Mouse (Mus musculus): ENCODE results near the gene Crocc2.
"Not testable (repeated sequence)": the region's sequence is repeated elsewhere in the genome, so short reads cannot be mapped to it uniquely, and the experiment has no call there.

Gene Crocc2

DNA sequence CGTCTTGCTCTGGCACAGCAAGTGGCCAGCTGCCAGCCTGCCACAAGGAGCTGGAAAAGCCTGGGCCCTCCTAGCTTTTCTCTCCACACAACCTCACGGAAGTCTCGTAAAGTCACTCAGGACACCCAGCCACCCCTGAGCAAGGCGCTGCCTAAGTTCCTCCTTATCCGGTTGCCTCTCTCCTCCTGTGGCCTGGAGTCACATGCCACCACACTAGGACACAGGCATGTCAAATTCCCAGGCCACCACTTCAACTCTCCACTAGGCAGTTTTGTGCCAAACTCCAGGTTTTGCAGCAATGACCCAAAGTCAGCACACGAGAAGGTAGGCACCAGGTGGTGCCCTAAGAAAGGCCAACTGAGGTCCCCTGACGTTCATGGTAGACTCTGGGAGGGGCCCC, 5.9 kb upstream of the Crocc2 start:
- DNase-seq, result no peak

DNA sequence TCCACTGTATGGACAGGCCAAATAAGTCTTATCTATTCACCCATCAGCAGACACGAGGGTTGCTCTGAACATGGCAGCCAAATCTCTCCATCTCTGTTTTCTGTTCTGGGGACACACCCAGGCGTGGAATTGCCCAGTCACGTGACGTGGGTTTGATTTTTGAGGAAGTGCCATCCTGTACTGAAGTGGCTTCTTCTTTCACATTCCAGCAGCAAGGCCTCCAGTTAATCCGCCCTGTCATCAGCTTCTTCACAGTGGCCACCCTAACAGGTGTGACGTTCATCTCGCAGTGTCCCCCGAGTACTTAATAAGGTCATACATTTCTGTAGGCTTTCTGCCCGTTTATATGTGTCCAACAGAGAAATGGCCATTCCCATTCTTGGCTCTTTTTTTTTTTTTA, 3.1 kb upstream of the Crocc2 start:
- DNase-seq, result no peak

DNA sequence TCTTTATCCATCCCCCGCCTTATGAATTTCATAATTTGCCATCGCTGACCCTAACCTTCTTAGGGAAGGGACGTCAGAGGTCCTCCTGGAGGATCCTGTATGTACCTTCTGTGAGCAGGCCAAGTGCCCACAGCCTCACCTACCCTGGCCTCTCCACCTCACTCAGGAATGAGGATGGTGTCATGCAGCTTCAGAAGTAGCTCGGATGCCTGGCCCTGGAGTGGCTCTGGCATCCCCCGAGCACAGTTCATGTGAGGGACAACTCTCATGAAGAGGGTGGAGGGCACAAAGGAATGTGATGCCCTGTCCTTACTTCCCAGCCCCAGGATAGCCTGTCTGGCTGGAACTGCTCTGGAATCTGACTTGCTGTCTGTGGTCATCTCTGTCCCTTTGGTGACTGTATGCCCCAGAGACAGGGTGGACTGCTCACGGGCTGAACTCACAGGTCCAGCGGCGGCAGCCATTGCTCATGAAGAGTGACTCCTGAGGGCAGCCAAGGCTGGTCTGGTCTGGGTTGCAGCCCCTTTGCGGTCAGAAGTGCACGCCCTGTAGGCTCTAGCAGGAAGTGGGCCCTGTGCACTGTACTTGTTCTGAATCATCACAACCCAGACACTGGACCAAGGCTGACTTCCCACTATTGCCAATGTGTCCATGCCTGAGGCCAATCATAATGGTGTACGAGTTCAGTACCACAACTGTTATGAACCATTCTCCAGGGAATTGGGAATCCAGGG, 2.0 kb upstream of the Crocc2 start:
- no peak for DNase-seq

DNA sequence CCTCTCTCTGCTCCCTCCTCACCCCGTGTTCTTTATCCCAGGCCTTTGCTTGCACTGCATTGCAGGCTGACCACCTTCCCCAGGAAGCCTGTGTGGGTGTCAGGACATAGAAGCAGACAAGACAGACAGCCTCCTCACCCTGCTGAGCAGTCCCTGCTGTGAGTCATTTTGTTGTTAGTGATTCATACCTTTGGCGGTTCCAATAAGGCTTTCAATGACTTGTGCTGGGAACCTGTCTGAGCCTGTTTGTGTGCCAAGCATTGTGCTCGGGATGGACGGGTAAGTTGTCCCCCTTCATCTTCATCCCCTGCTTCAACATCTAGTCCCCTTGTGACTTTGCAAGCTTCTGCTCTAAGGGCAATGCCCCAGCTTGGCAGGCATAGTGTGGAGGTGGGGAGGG, 5.1 kb downstream of the Crocc2 start:
- no peak for DNase-seq

DNA sequence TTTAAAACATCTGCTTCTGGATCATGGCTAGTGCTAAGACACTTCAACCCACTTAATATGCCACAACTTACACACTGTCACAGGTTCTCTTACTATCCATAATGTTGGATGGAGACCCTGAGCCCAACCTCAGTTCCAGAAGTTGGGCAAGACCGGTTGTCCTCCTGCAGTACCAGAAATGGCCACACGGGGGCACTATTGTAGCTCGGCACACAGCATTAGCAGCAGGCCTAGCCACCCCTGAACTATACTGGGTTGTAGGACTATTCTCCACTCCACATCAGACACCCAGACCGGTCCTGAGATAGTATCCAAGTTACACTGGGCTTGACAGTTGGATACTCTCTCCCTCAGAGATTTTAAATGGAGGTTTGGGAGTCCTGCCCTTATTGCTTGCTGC, 5.9 kb downstream of the Crocc2 start:
- DNase-seq, result peak; percentile 79

DNA sequence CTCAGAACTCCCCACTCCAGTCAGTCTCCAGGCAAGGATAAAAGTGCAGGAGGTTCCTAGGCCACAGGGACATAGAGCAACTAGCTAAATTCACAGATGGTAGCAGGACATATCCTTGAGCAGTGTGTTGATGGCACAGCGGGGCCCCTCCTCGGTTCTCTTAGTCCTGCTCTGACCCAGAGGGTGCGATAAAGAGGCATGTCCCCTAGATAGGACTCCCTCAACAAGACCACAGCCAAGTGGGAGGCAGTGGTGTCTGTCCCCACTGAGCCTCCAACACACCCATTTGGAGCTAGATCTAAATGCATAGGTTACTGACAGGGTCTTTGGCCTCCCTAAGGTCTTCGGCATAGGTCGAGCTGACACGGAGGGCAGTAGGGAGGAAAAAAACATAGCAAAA, 7.3 kb downstream of the Crocc2 start:
- DNase-seq, result no peak

DNA sequence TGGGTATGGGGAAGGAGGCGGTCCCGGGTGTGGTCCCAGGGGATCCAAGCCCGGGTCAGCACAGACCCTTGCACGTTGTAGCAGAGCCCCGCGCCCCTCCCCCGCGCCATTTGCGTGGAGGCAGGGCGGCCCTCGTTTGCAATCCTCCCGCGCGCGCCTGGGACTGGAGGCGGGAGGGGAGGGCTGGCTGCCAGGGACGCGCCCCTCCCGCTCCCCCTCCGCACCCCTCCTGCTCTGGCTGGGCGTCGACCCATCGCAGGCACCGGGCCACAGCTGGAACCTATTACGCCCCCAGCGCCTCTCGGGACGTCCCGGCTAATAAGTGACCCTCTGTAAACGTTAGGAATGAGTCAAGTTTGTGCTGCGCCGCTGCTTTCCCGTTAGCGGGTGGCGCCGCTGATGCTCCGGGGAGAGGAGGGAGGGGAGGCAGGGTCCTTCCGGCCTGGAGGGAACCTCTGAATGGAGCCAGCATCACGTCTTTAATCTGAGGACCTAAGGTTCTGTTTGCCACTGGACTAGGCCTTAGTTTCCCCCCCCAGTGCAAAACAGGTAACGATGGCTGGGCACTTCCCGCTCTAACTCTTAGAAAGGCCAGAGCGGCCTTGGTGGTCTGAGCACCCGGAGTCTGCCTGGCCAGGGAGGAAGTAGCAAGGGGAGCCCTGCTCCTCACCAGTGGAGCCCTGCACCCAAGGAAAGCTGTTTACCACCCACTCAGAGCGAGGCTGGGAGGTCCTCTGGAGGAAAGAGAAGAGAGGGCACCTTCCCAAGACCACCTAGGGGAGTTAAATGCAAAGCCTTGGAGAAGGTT, 8.2 kb downstream of the Crocc2 start:
- DNase-seq, result peak; percentile 65

DNA sequence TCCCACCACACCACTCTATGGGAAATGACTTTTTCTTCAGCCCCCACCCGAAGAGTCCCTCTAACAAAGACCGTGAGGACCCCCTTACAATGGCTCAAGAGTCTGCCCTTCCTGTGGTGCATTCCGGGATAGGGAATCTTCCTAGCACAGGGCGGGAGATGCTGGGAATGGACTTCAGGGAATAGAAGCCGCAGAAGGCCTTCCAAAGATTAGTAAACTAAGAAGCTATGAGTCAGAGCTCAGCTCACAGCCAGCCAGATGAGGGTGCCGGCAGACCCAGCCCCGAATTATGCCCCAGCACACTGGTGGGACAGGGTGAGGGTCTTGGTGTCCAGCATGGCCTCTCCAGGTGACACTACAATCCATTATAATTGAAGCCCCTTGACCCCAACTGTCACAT, 13.8 kb downstream of the Crocc2 start:
- no peak for DNase-seq

DNA sequence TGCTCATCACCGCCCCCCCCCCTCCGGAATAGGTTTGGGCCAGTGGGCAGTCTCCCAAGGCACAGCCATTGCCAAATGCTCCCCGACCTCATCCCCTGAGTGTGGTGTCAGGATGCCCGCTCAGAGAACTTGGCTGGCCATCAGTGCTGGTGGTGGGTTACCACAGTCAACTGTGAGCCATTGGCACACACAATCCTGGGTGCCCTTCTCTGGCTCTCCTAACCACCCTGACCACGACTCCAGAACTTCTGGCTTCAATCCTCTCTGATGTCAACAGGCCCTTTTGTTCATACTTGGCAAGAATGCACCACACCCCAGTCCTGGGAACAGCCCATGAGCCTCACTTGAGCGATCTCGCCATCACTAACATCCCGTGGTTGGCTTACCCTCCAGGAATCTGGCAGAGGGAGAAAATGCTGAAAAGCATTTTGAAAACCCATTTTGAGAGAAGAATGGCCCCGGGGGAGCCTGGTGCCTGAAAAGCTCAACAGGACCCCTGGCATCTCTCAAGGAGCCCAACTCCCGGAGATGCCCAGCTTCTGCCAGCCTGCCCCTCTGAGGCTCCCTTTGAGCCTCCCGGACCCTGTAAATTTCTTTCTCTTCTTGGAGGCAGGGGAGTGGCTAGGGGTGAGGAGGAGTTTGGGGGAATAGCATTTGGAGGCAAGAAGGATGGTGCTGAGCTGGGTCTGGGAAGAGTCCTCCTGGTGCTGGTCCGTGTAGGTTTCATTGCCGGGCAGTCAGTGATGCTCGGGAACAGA, 15.7 kb downstream of the Crocc2 start:
- no peak for DNase-seq

DNA sequence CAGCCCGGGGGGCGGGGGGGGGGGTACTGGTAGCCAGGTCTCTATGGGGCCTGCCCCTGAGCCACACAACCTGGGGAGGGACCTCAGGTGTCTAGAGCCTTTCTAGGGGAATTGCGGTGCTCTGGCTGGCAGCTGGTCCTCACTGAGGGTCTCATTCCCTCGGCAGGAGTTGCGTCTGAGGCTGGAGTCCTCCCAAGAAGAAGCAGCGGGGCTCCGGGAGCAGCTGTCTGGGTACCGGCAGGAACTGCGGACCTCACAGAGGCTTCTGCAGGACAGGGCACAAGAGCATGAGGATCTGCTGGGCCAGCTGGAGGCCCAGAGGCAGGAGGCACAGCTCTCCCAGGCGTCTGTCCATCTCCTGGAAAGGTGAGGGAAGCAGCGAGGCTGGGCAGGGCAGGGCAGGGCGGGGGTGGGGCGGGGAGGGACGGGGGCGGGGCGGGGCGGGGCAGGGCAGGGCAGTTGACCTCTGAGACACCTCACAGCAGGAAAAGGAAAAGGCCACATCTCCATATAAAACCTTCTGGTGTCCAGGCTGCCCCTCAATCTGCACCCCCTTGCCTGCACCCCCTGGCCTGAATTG, 22.3 kb downstream of the Crocc2 start:
- no peak for DNase-seq

DNA sequence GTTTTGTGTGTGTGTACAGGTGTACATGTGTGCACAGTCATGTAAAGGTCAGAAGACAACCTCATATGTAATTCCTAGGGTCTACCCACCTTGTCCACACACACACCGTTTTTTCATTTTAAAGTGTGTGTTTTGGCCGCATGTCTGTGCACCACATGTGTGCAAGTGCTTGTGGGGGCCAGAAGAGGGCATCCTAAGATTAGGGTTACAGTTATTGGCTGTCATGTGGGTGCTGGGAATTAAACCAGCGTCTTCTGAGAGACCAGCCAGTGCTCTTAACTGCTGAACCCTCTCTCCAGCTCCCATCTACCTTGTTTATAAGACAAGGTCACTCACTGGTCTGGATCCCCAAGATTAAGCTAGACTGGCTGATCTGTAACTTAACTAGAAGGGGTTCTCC, 26.4 kb downstream of the Crocc2 start:
- DNase-seq, result no peak

DNA sequence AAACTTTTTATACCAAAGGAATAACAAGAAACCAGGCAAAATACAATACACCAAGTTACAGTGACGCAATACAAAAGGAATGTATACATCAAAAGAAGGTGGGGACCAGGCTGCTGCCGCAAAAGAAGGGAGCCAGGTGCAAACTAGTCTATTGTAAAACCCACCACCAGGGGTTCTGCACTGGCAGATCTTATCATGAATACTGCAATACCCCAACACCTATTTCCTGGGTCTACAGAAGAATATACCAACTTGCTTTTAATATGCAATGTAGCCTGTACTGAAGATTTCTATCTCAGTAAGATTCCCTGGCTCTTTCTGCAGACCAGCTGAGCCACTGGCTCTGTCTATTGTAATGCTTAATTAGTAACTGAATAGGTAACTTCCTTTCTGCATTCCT, 28.9 kb downstream of the Crocc2 start:
- DNase-seq, result not testable (repeated sequence)

DNA sequence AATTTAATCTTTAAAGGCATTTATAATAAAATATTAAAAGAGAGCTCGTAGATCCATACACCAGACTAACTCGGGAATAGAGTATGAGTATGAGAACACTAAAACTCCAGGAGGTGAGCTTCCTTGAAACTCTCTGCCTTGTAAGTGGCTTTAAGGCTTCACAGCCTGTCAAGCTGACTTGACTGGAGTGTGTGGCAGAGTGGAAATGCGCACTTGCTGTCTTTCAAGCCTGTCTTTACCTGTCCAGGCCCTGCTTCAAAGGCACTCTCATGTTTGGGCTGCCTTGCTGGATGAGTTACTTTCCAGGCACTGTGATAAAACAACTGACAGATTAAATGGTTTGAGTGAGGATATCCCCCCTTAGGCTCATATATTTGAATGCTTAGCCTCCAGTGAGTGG, 29.4 kb downstream of the Crocc2 start:
- DNase-seq, result no peak

DNA sequence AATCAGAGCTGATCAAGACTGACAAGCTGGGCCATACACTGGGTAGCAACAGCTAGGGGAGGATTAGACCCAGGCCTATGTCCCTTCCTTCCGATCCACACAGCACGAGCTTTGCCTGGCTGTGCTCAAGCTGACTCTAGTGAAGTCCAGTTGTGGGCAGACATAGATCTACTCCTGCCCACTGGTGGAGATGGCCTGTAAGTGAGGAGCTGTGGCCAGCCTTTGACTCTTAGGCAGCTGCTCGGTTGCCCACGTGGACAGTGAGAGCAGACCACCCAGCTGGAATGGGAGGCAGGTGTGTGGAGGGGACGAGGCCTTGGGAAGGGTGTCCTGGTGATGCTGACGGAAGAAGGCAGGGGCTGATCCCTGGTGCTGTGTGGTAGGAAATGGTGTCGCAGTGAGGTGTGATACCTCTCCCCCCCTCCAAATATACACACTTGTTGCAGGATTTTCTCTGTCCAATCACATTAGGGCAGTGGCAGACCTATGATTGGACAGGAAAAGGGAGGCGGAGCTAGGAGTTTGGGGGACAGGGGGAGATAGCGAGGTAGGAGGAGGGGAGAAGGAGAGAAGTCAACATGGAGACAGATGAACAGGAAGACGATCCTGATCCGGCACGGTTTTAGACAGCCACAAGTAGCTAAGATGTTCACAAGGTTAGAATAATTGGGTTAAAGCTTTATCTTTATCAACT, 37.9 kb downstream of the Crocc2 start:
- no peak for DNase-seq

DNA sequence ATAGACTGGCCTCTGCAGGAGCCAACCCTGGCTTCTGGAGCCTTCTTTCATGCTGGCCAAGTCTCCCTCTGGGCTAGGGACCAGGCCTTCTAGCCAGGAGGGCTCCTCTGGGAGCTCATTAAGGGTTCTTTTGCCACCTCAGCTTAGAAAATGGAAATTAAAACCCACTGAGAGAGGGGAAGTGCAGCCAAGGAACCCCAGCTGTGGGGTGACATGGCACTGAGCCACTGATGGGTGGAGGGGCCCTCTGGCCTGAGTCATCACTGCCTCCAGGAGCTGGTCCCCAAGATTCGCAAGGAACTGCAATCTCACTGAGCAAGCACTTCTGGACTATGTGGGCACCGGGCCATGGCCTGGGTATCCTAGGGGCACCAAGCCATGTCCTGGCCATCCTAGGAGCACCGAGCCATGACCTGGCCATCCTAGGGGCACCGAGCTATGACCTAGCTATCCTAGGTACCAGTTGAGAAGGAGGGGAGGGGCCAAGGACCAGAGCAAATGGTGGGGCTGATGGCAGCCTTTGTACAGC, 39.1 kb downstream of the Crocc2 start:
- no peak for DNase-seq

DNA sequence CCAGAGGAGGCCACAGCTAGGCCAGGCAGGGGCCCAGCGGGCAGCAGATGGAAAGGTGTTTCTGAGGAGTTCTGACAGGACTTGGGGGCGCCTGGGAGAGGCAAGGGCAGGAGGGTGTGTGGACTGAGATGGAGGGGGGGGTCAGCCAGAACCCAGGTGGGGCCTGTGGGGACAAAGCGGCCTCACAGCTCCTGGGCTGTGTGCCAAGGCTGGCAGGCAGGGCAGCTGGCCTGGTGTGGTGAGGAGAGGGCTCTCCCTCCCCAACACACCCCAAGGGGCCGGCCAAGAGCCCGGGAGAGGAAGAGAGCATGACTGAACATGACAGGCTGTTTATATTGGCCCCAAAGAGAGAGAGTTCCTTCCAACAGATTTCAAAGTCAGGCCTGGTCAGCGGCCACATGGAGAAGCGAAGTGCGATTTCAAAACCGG, 41.7 kb downstream of the Crocc2 start:
- peak; percentile 55 for DNase-seq

DNA sequence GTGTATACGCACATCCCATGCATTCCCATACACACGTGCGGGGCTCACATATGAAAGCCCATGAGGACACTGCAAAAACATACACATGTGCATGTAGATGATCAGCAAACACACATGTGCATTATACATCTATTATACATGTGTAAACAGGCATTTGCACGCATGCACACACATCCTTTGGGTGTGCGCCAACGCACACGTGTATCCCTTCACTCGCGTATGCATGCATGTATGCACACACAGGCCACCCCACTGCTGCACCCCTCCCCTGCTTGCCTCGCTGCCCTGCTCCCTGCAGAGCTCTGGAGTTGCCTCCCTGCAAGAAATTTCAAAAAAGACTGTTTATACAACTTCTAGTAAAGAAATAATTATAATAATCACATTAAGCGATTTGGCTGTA, 42.5 kb downstream of the Crocc2 start:
- no peak for DNase-seq

DNA sequence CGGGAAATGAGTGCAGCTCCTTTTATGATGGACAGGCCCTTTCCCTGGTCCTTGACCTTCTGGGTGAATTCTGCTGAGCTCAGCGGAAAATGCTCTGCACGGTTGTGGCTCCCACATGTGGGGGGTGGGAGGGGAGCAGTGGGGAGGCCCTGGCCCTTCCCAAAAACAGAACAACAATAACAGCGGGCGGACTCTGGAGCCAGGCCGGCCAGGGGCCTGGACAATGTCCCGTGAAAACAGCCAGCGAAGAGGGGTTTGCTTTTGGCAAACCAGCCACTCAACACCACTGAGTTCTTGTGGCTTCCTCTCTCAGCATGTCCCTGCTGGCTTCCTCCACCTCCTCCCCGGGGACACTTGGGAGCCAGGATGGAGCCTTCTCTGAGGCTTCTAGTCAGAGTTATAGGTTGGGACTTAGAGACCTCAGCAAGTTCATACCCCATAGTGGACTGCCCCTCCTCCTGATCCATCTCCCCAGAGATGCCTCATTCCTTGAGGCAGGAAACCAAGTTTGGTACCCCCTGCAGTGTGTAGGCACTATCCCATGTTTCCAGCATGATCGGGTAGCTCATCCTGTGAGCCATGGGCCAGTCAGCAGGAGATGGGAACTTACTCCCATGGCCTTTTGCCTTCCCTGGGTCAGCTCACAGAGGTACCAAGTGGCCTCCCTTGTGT, 43.2 kb downstream of the Crocc2 start:
- DNase-seq, result no peak

DNA sequence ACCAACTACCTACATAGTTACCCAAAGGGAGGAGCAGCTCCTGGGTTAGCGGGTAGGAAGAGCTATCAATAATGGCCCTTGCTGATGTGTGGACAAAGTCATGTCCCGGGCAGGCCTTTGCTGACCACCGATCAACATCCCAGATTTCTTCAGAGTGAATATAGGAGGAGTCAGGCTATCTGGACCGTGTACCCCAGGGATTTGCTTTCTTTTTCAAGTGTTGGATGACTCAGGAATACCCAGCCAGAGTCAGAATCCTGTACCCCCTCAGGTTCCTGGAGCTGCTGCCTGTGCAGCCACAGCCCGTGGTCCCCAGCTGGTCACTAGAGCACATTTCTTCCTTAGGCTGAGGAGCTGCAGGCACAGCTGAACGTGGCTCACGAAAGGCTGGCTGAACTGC, 43.9 kb downstream of the Crocc2 start:
- no peak for DNase-seq

DNA sequence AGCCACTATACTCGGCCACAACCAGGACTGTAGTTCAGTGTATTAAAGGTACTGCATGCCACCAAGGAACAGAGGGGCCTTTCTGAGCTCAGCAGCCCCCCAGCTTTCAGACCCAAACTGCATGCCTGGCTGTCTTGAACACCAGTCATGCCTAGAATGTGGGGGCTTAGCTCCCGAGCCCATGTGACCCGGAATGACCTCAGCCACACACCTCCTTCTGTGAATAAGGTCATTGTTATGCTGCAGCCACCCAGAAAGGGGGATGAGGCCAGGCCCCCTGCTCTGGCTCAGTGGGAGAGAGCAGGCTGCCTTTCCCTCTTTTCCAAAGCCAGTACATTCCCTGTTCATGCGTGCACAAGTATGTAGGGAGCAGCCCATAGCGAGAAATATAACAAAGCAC, 46.1 kb downstream of the Crocc2 start:
- no peak for DNase-seq

DNA sequence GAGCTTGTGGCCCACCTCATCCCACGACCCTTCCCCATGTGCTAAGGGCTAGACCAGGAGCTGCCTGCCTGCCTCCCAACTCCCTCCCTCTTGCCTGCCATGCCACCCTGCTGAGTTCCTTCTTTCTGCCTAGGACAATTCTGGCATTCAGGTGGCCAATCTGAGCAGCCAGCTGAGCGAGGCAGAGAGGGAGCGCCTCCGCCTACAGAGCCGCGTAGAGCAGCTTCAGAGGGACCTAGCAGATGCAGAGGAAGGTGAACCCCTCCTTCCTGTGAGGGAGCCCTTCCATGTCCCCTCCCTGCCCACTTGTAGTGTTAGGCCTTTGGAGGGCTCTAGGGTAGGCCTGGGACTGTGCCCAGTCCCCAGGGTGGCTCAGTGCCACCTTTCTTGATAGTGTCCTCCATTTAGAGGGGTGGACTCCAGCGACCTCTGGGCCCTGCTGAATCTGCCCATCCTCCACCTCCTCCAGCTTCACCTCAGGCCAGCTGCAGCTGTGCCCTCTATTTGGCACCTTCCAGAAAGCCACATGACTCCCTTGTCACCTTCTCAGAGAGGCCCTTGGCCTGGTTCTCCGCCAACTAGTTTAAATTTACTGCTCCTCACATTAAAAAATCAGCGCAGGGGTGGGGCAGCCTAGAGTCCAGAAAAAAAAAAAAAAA, 48.4 kb downstream of the Crocc2 start:
- no peak for DNase-seq
